Mouse (Mus musculus) embryonic facial prominence, embryonic 11.5 days (tissue): ENCODE results near the gene Upk3b. TPM values are rescaled to one million over a fixed set of nuclear protein-coding genes. Genes with fewer than 3 reads are reported as not detected.
A peak's percentile ranks its signal among the peaks of the same experiment; 100 is the strongest.

Experiments
- ATAC-seq: fragments of 200-750 bp; cut with Nextera tagmentation; replicated peaks from 2 replicates; pipeline ENCODE4 v1.8.0; 2017; ENCODE audit warnings: low read depth; ENCODE audit not compliant: insufficient number of reproducible peaks, low FRiP score, low TSS enrichment
- DNase-seq: peaks from one replicate; pipeline ENCODE4 v3.0.0-alpha.2; 2015; ENCODE audit warnings: low spot score
- H3K27ac ChIP-seq: fragments of 300-500 bp; sonication (generic); replicated peaks from 2 replicates; pipeline ENCODE4 v1.5.1; 2014; ENCODE audit warnings: mild to moderate bottlenecking, low read depth, low read length, control low read depth
- H3K27me3 ChIP-seq: fragments of 300-500 bp; sonication (generic); 2 replicates; pipeline ENCODE4 v1.6.1; 2014; ENCODE audit warnings: mild to moderate bottlenecking, low read length, moderate library complexity, mixed read lengths; ENCODE audit not compliant: control insufficient read depth, insufficient read depth
- H3K36me3 ChIP-seq: fragments of 300-500 bp; sonication (generic); replicated peaks from 2 replicates; pipeline ENCODE4 v1.6.1; 2014; ENCODE audit warnings: low read depth, mild to moderate bottlenecking, low read length, moderate library complexity, mixed read lengths; ENCODE audit not compliant: control insufficient read depth, insufficient read depth
- H3K4me1 ChIP-seq: fragments of 300-500 bp; sonication (generic); 2 replicates; pipeline ENCODE4 v1.6.1; 2014; ENCODE audit warnings: low read length, mixed read lengths; ENCODE audit not compliant: control insufficient read depth, insufficient read depth
- H3K4me2 ChIP-seq: fragments of 300-500 bp; sonication (generic); 2 replicates; pipeline ENCODE4 v1.6.1; 2014; ENCODE audit warnings: low read depth, mild to moderate bottlenecking, control low read depth, low read length, moderate library complexity
- H3K4me3 ChIP-seq: fragments of 300-500 bp; sonication (generic); 2 replicates; pipeline ENCODE4 v1.5.1; 2014; ENCODE audit warnings: low read depth, low read length, control low read depth
- H3K9ac ChIP-seq: fragments of 300-500 bp; sonication (generic); replicated peaks from 2 replicates; pipeline ENCODE4 v1.6.1; 2014; ENCODE audit warnings: mild to moderate bottlenecking, control low read depth, low read length
- H3K9me3 ChIP-seq: fragments of 300-500 bp; sonication (generic); replicated peaks from 2 replicates; pipeline ENCODE4 v1.6.1; 2016; ENCODE audit warnings: mild to moderate bottlenecking, low read length, inconsistent platforms, mixed read lengths; ENCODE audit not compliant: control insufficient read depth
- WGBS: fragments of 180-500 bp; shearing (Covaris S2); extraction: QIAGEN DNeasy Blood & Tissue Kit; methylation state at CpG from one replicate; pipeline ENCODE4 v1.1.7; 2014; 5-methylcytosine and 5-hydroxymethylcytosine counted together
- polyA plus RNA-seq: library from polyadenylated mRNA; unstranded; fragments of >200 nt; fragmentation: Nextera tagmentation; extraction: Ambion mirVana; gene quantifications from 2 replicates; pipeline ENCODE4 v1.2.1, GENCODE M21; 2014

The Upk3b gene
- polyA plus RNA-seq, 1 experiment from 2014 or later = 0.65 TPM

GRCm38 (mm10) chr5:136082345-136082744 lies 44.0 kb downstream of the Upk3b start:
- WGBS = 75% methylated on average over 4 of the region's 4 CpGs
- no peaks in the 10 kb centered on the region; the same call in 1 of the 2 replicates for H3K4me1 ChIP-seq
- H3K27me3 ChIP-seq = peaks cover 13% of the 10 kb centered on the region
- DNase-seq (no peak), ATAC-seq (no peak)
- H3K9me3 ChIP-seq = no peaks in the 10 kb centered on the region
- H3K9ac ChIP-seq = no peak overlapping the region
- H3K4me2 ChIP-seq = no peak overlapping the region
- H3K4me3 ChIP-seq = no peak overlapping the region
- H3K27ac ChIP-seq = no peak overlapping the region
- H3K36me3 ChIP-seq = no peaks in the 10 kb centered on the region

GRCm38 (mm10) chr5:136083669-136084107 lies 45.4 kb downstream of the Upk3b start, which contains the start of gene Rasa4:
Rasa4 (plus strand) TSS chr5:136083916.
- H3K4me3 ChIP-seq = peak within 1 kb of the TSS; percentile 53
- H3K9ac ChIP-seq = peak within 1 kb of the TSS; percentile 41
- peaks cover 13% of the 10 kb centered on the region for H3K27me3 ChIP-seq
- ATAC-seq (peak; percentile 88), DNase-seq (peak; percentile 98)
- H3K36me3 ChIP-seq = no peaks in the 10 kb centered on the region
- no peak within 1 kb of the TSS for H3K27ac ChIP-seq
- 0% methylated on average over 20 of the region's 28 CpGs for WGBS
- peak within 1 kb of the TSS; percentile 95 for H3K4me2 ChIP-seq
- H3K9me3 ChIP-seq = no peaks in the 10 kb centered on the region
- no peaks in the 10 kb centered on the region; the same call in 1 of the 2 replicates for H3K4me1 ChIP-seq

DNA sequence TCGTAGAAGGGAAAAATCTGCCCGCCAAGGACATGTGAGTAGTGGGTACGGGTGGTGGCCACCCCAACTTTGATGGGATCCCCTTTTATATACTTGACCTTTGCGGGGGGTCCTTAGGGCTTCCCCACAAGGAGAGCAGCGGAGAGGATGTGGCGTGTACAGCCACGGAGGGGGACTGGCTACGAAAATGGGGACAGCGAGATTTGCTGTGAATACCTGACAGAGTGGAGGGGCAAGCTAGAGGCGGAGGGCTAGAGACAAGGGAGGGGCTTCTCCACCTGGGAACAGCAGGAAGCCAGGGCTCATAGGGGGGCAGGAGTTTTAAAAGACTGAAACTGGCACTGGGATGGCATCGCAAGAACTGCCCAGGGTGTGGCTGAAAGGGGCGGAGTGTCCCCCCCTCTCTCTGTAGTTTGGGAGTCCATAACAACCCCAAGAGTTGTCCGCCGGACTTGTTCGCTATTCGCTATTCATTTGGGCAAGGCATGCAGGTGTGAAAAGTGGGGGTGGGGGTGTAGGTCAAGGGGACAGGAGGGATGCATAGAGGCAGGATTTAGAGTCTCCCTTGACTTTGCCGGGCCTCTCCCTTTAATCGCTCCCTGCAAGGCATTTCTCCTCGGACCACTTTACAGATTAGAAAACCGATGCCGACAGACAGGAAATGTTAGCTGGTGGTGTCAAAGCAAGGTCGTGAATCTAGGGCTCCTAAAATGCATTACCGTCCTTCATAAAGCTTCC lies 46.0 kb downstream of the Upk3b start:
- H3K27ac ChIP-seq = no peak overlapping the region

DNA sequence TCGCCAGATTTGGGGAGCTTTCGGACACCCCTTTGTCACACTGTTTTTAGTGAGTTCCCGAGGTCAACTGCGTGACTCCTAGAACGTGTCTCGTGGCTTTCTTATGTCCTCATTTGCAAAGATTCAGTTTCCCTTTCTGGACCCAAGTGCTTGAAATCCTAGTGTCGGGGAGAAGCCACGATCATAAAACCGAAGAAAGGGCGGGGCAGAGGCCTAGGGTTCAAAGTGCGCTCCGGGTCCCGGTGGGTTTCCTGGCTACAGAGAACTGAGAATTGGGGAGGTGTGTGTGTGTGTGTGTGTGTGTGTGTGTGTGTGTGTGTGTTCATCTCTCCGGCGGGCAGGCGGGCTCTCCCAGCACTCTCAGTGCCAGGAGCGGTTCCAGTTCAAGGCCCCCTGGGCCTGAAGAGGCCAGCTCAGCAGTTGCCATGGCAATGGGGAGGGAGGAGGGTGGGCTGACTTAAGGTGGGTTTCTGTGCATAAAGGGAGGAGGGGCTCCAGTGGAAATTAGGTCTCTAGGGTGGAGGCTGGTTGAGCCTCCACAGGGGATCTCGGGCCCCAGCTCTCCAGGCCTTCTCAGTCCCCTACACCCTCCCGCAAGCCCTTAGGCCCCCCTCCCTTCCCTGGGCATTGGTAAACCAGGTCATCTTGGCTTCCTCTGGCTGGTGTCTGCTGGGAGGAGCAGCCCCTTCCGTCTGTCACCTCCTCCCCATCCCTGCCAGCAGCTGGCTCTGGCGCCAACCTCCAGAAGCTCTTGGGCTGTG lies 46.8 kb downstream of the Upk3b start:
- Histone ChIP-seq H3K9ac (no peak overlapping the region), H3K27me3 (peaks cover 13% of the 10 kb centered on the region), H3K9me3 (no peaks in the 10 kb centered on the region), H3K27ac (no peak overlapping the region), H3K36me3 (no peaks in the 10 kb centered on the region), H3K4me3 (peak overlapping the region; percentile 53), H3K4me1 (no peaks in the 10 kb centered on the region; the same call in 1 of the 2 replicates), H3K4me2 (peak overlapping the region; percentile 95)
- DNase-seq (peak; percentile 55), ATAC-seq (no peak)
- WGBS = 4% methylated on average over 21 of the region's 21 CpGs

More for the DNA sequence above, 46.0 kb downstream of the Upk3b start:
- Histone ChIP-seq H3K4me3 (peak overlapping the region; percentile 53), H3K9ac (peak overlapping the region; percentile 1; the same call in 1 of the 2 replicates), H3K9me3 (no peaks in the 10 kb centered on the region), H3K36me3 (no peaks in the 10 kb centered on the region), H3K4me1 (no peaks in the 10 kb centered on the region; the same call in 1 of the 2 replicates), H3K4me2 (peak overlapping the region; percentile 95), H3K27me3 (peaks cover 13% of the 10 kb centered on the region)
- DNase-seq (no peak), ATAC-seq (peak; percentile 22; the same call in 1 of the 2 replicates)
- 1% methylated on average over 23 of the region's 23 CpGs for WGBS

GRCm38 (mm10) chr5:136086290-136086689 lies 48.0 kb downstream of the Upk3b start:
- Histone ChIP-seq H3K36me3 (no peaks in the 10 kb centered on the region), H3K27me3 (peaks cover 13% of the 10 kb centered on the region), H3K4me2 (no peak overlapping the region), H3K9me3 (no peaks in the 10 kb centered on the region), H3K27ac (no peak overlapping the region), H3K4me1 (no peaks in the 10 kb centered on the region; the same call in 1 of the 2 replicates), H3K9ac (no peak overlapping the region), H3K4me3 (no peak overlapping the region)
- ATAC-seq (no peak), DNase-seq (no peak)
- 90% methylated on average over 8 of the region's 8 CpGs for WGBS

DNA sequence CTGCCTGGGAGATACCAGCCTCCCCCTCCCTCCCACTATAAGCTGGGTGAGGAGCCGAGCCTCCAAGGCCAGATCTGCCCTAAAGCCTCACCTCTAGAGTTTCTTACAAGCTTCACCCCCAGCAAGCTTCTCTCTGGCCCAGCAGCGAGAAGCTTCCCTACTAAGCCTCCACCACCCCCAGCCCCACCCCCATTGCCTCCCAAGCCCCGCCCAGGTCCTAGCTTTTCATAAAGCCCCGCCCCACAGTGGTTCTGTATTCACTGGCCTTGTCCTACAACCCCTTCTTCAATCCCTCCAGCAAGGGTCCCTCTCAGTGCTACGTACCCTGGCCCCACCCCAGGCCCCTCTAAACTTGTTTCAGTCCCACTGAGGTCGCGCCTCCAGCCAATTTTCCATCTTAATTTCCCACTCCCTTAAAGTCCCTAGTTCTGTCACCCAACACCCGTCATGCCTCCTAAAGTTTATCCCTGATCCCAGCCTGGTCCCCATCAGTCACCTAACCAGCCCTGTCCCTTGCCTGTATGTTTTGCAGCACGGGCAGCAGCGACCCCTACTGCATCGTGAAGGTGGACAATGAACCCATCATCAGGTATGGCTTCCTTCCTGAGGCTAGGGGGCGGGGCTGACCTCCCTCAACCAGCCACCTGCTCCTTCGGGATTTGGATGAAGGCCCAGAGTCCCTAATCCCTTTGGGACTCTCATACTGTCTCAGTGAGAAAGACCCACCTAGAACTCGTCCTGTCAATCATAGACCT lies 50.7 kb downstream of the Upk3b start:
- Histone ChIP-seq H3K4me3 (no peak overlapping the region), H3K27me3 (peaks cover 12% of the 10 kb centered on the region), H3K9ac (no peak overlapping the region), H3K4me2 (no peak overlapping the region), H3K4me1 (no peaks in the 10 kb centered on the region; the same call in 1 of the 2 replicates), H3K9me3 (no peaks in the 10 kb centered on the region), H3K36me3 (no peaks in the 10 kb centered on the region), H3K27ac (no peak overlapping the region)
- 14% methylated on average over 14 of the region's 14 CpGs for WGBS
- no peak for ATAC-seq
- DNase-seq = no peak

- no peak for ATAC-seq
- Histone ChIP-seq H3K36me3 (no peaks in the 10 kb centered on the region), H3K9me3 (no peaks in the 10 kb centered on the region), H3K9ac (no peak overlapping the region), H3K27me3 (no peaks in the 10 kb centered on the region), H3K4me1 (no peaks in the 10 kb centered on the region), H3K27ac (no peak overlapping the region), H3K4me3 (no peak overlapping the region), H3K4me2 (no peak overlapping the region)
- DNase-seq = no peak
- WGBS = 65% methylated on average over 5 of the region's 5 CpGs
These were observed 53.6 kb downstream of the Upk3b start for GRCm38 (mm10) chr5:136091927-136092326.
